Mouse (Mus musculus): ENCODE measurements around the gene Tbc1d1.

Gene Tbc1d1

GRCm38 (mm10) chr5:64161917-64162316 lies 5.8 kb downstream of the Tbc1d1 start:
- DNase-seq, result no peak

- DNase-seq, result no peak
These were observed 6.5 kb downstream of the Tbc1d1 start for GRCm38 (mm10) chr5:64162582-64162981.

DNA sequence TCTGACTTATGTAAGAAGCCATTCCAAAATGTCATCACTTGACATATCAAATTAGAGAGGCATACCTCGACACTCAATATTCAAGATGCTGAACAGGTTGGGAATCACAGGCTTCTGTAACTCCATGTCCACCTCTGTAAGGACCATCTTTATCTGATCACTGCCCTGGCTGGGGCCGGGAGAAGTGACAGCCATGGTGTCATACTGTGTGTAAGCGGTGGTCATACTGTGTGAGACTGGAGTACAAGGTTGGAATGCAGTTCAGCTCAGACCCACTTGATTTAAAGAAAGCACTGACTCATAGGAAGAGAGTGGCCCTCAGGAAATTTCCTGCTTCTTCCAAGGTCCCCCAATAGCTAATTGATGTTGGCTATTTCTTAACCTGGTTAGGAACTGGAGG lies 8.3 kb downstream of the Tbc1d1 start:
- no peak for DNase-seq

- DNase-seq, result no peak
These were observed 9.7 kb downstream of the Tbc1d1 start for GRCm38 (mm10) chr5:64165826-64166225.

- no peak for DNase-seq
These were observed 13.0 kb downstream of the Tbc1d1 start for GRCm38 (mm10) chr5:64168990-64169540.

GRCm38 (mm10) chr5:64172884-64173283 lies 16.8 kb downstream of the Tbc1d1 start:
- no peak for DNase-seq

DNA sequence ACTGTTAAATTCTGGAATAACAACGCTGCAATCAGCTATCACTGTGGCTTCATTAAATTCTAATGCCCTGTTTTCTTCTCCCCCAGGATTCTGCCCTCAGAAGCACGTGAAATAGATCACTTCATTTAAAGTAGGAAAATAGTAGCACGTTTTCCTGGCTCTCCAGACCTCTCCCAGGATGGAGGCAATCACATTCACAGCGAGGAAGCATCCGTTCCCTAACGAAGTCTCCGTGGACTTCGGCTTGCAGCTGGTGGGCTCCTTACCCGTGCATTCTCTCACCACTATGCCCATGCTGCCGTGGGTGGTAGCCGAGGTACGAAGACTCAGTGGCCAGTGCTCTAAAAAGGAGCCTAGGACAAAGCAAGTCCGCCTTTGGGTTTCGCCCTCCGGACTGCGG lies 17.2 kb downstream of the Tbc1d1 start:
- no peak for DNase-seq

- no peak for DNase-seq
These were observed 18.4 kb downstream of the Tbc1d1 start for GRCm38 (mm10) chr5:64174429-64174935.

GRCm38 (mm10) chr5:64180548-64180947 lies 24.4 kb downstream of the Tbc1d1 start:
- no peak for DNase-seq

DNA sequence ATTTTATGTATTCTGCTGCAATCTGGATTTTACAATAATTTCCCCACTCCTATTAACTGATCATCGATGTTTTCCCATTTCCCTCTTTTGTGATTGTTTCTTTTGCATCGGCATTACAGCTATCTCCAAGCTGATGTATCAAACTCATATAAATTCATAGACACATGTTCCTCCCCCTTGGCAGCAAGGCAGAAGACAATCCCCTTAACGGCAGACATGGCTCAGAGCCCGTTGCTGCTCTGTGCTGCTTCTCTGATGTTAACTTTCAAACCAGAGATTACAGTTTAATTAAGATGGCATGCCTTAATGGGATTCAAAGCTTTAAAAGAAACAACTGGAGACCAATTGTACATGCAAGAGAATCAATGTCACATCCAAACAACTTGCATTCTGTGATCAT lies 27.6 kb downstream of the Tbc1d1 start:
- no peak for DNase-seq

DNA sequence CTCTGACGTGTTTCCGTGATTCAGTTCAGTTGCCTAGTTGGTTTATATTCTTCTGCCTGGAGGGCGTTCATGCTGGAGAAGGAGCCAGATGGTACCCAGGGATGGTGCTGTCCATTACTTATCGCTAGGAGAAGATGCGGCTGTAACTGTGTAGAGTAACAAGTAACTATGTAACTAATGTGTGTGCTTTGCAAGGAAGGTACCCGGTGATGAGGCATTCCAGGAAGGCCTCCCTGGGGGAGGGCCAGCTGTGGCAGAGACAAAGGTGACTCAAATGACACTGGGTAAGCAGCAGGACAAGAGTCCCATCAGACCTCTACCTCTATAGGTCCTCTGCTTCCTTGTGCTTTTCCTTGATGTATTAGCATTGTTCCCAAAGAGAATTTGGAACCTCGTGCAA lies 29.2 kb downstream of the Tbc1d1 start:
- DNase-seq, result no peak

DNA sequence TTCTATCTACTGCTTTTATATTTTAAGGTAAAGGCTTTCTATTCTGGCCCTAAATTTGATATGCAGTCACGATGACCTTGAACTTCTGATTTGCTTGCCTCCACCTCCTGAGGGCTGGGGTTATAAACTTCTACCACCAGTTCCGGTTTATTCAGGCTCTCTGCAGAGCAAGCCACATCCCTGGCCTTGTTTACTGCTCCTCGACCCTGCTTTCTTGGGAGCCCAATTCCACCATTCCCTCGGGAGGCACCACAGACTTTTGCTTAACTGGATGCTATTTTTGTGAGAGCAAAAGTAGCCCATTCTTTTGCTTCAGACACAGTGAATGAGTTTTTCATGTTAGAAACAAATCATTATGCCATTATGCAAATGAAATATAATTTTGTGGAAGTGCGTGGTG lies 30.5 kb downstream of the Tbc1d1 start:
- DNase-seq, result no peak

DNA sequence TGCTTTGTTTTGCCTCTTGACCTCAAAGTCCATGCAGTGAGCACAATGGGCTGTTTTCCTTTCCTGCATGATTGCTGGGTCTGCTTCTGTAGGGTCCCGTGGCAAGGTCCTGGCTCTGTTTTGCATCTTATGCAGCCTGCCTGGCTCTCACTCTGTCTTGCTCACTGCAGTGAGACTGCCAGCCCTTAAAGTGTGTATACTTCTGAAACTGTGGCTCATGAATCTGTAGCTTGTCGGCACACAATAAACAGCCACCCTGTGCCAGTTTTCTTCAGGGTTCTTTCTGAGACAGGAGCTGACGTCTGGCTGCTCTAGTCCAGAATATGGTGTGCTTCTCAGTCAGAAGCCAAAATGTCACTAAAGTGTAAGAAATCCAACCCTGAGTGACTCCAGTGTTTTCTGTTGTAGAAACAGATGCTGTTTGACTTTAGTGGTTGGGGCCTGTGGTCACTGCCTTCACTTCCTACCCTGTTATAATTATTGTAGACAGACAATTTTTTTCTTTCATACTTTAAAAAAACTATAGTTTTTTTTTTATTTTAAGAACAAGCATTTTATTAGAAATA lies 32.1 kb downstream of the Tbc1d1 start:
- no peak for DNase-seq

GRCm38 (mm10) chr5:64190892-64191291 lies 34.8 kb downstream of the Tbc1d1 start:
- DNase-seq, result no peak

DNA sequence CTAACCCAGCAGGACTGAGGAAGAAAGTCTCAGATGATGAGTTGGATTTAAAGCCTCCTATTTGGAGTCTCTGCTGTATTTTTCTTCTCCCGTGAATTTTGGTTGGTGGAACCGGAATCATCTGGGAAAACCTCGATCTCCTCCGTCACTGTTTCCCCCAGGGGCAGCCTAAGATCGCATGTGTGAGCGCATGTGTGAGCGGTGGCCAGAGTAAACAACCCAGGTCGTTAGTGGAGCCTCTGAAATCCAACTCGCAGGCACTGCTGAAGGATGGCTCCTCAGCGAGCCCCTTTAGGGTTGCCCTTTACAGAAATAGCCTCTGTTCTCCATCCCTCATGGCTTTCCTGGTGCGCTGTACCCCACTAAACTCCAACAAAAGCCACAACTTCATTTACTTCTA lies 37.2 kb downstream of the Tbc1d1 start:
- no peak for DNase-seq

- DNase-seq, result no peak
These were observed 40.3 kb downstream of the Tbc1d1 start for GRCm38 (mm10) chr5:64196250-64196865.

DNA sequence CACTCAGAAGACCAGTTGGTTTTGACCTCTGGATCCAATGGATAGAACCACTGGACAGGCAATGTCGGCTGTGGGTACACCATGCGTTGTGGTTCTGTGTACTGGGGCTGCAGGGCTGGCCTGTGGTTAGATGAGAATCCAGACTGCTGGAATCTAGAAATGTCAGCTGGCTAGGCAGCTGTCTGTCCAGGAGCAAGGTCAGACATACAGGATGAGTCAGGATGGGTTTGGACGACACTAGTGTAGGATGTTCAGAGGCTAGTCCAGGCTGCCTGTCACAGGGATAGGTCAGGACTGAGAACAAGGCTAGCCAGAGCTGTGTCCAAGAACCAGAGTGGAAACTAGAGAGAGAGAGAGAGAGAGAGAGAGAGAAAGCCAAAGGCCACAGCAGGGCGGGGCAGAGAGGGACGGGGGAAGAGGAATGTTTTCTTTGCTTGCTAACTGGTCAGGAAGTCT lies 40.8 kb downstream of the Tbc1d1 start:
- DNase-seq, result no peak

- no peak for DNase-seq
These were observed 42.5 kb downstream of the Tbc1d1 start for GRCm38 (mm10) chr5:64198624-64199023.

DNA sequence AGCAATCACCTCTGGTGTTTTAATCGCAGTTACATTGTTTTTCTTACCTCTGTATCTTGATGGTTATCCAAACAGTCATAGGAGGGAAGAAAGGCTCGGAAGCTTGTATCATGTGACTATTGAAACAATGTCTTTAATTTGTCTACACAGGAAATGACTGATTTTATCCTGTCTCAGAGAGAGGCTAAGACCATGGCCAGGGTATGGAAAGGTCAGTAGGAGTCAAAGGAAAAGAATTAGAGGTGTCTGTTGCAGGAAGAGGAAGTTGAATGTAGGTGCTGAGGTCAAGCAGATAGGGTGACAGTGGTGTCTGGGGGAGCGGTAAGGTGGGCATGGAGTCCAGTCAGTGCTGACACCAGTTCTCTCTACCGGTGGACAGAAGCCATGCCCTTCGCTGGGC lies 45.0 kb downstream of the Tbc1d1 start:
- no peak for DNase-seq

DNA sequence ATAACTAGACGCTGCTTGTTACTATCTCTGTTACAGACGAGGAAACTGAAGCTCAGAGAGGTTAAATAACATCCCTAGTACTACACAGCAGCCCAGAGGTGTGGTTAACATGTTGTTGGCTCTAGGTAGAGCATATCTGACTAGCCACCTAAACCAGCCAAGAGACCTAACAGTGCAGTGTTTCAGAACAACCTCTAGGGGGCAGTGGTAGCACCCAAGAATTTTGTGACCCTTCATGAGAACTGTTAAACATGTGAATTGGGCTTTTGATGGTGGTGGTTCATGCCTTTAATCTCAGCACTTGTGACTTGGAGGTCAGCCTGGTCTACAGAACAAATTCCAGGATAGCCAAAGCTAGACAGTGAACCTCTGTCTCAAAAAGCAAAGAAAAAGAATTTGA lies 46.2 kb downstream of the Tbc1d1 start:
- peak; percentile 51 for DNase-seq

DNA sequence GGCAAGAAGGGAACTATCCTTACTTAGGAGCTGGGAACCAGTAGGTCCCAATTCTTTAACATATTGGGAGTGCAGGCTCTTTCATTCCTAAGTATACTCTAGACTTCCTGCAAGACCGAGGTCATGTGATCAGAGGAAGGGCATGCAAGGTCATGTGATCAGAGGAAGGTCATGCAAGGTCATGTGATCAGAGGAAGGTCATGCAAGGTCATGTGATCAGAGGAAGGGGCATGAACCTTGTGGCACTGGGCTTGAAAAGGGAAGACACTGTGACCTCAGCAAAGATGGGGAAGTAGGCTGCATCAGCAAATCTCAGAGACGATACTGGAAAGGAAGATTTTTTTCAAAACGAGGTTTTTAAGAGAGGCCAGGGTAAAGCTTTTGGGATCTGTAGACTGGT lies 49.5 kb downstream of the Tbc1d1 start:
- DNase-seq, result no peak

GRCm38 (mm10) chr5:64206431-64206830 lies 50.3 kb downstream of the Tbc1d1 start:
- DNase-seq, result no peak

DNA sequence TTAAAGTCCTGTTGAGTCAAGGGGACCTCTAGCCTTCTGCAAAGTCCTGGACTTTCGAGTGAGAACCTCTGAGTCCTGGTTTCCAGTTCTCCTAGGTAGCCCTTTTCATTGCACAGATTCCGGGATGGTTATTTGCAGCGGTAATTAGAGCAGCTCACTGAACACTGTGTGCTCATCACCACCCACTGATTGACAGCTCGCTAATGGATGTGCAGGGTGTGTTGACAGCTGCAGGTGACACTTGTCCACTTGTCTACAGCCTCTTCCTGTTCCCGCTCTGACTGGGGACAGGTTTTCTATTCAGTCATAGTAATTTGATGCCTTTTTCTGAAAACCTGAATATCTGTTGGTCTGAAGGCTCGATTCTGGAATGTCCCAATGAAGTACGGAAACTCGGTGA lies 50.8 kb downstream of the Tbc1d1 start:
- DNase-seq, result no peak

DNA sequence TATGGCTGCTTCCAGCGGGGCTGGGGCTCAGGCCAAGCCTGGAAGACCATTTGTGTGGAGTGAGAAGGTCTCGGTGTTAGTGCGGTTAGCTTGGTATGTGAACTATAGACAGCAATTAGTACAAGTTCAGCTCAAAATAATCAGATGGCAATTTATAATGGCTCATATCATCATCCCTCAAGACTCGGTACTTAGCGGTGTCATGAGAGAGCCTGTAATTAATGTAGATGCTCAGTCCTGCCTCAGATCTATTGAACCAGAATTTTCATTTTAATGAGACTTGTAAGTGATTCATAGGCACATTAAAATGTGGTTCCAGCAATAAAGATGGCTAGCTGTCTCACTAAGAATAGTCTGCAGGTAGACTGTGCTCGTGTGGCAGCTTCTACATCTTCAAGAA lies 51.7 kb downstream of the Tbc1d1 start:
- no peak for DNase-seq

DNA sequence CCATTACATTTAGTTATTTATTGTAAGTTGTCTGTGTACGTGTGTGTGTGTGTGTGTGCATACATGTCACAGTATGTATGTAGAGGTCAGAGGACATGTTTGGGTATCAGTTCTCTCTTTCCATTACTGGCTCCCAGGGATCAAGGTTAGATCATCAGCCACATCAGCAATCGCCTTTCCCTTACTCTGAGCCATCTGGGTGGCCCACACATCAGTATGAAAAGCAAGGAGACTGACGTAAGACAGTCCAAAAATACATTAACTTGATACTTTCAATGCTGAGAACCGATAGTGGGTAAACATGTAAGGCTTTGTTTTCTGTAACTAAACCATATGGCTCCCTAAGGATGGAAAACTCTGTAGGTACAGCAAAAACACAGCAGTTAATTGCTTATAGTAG lies 54.7 kb downstream of the Tbc1d1 start:
- DNase-seq, result no peak
